Mouse (Mus musculus): ENCODE measurements around the gene Itprid2. TPM values are rescaled to one million over a fixed set of nuclear protein-coding genes. Genes with fewer than 3 reads are reported as not detected.

Gene Itprid2
- total and polyA plus RNA-seq, 3 experiments, result 9.0 to 21.5 TPM; not detected in 1

DNA sequence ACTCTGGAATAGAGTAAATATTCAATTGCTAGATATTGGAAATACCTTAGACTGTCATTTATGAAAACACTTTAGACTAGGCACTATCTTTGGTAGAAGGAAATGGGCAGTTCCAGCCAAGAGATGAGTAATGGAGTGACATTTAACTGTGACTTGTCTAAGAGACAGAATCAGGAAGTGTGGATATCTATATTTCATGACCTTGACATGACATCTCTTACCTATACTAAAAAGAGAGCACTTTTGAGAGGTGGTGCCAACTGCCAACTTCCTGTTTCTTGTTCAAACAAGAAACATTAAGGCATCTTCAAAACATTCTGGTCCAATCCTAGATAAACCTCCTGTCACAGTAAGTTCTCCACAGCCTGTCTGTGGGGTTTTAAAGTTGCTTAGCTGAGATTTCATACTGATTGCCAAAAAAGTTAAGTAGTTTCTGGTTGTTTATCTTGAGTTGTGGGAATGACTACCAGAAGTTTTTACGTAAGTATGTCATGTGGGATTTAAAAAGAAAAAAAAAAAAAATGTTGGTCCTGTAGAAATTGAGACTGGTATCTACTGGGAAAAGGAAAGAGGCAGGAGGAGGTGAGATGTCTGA, 42.6 kb downstream of the Itprid2 start (continued):
- 0 out of 2 replicates have a peak, but pooled peaks have one; percentile 37 for TF ChIP-seq HCFC1 (IDR thresholded peaks at IDR 0.05; ENCODE audit: low read depth, low read length)
- TF ChIP-seq GATA1 (IDR thresholded peaks at IDR 0.05; ENCODE audit: low read depth, low read length), result peak; percentile 48

DNA sequence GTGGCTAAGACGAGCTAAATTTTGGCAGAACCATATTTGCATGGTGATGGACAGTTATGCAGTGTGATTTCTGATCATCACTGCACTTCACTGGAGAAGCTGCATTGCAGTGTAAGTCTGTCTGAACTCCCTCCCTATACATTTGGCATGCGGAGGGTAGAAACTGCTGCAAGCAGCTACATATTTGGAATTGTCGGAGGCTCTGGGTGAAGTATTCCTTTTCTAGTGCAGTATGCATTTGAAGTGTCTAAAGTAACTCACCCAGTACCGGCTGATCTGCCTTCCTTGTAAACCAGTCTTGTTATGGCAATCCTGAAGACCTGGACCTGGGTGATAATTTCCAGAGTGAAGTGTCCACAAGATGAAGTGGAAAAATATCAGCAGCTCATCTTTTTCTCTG, 46.5 kb downstream of the Itprid2 start:
- Histone ChIP-seq H3K27me3 (ENCODE audit: control insufficient read depth in 1 of 2, insufficient read depth in 2 of 2, low read length in 2 of 2) (no peaks in the 10 kb centered on the region), H3K79me2 (ENCODE audit: control insufficient read depth, insufficient read depth, low read length, poor library complexity) (no peaks in the 10 kb centered on the region), H3K9ac (ENCODE audit: control insufficient read depth, low read depth, low read length, poor library complexity, severe bottlenecking) (no peak overlapping the region), H3K36me3 (ENCODE audit: control insufficient read depth in 1 of 2, insufficient read depth in 2 of 2, low read length in 2 of 2) (peaks cover 0 to 12% of the 10 kb centered on the region in 2 experiments; a peak in 2 of 4 replicates), H3K4me1 (ENCODE audit: control insufficient read depth in 1 of 2, insufficient read depth in 2 of 2, low read length in 2 of 2) (peaks cover 8% of the 10 kb centered on the region in 2 experiments), H3K4me3 (ENCODE audit: control insufficient read depth in 1 of 2, insufficient read depth in 1 of 2, low read depth in 2 of 2, low read length in 2 of 2) (no peak overlapping the region), H3K27ac (ENCODE audit: control insufficient read depth, low read depth, low read length) (no peak overlapping the region), H3K9me3 (replicated peaks; ENCODE audit: insufficient read depth, low read length) (no peaks in the 10 kb centered on the region)
- TF ChIP-seq SMC3 (IDR thresholded peaks at IDR 0.05; ENCODE audit: low read depth, low read length) (no peak), ZNF384 (IDR thresholded peaks at IDR 0.05; ENCODE audit: low read depth, low read length) (no peak), HCFC1 (IDR thresholded peaks at IDR 0.05; ENCODE audit: low read depth, low read length) (no peak), EP300 (IDR thresholded peaks at IDR 0.05; ENCODE audit: low read depth in 1 of 2, low read length in 2 of 2) (no peak), POLR2AphosphoS5 (IDR thresholded peaks at IDR 0.05; ENCODE audit: borderline replicate concordance, low read depth, low read length) (no peak), NELFE (IDR thresholded peaks at IDR 0.05; ENCODE audit: low read depth, low read length) (no peak), KAT2A (conservative IDR thresholded peaks at IDR 0.05; ENCODE audit: low read depth, low read length) (no peak), POLR2A (IDR thresholded peaks at IDR 0.05; ENCODE audit: control insufficient read depth in 1 of 2, insufficient read depth in 1 of 2, low read depth in 1 of 2, low read length in 2 of 2, poor library complexity in 1 of 2) (no peak), GABPA (IDR thresholded peaks at IDR 0.05; ENCODE audit: low read depth, low read length) (no peak), TBP (IDR thresholded peaks at IDR 0.05; ENCODE audit: low read depth, low read length) (no peak), JUND (IDR thresholded peaks at IDR 0.05; ENCODE audit: low read depth, low read length) (no peak), ETS1 (IDR thresholded peaks at IDR 0.05; ENCODE audit: low read depth, low read length) (no peak), ZMIZ1 (IDR thresholded peaks at IDR 0.05; ENCODE audit: low read depth, low read length) (no peak), MEF2A (IDR thresholded peaks at IDR 0.05; ENCODE audit: extremely low read depth, insufficient replicate concordance, low read depth, low read length, poor library complexity, severe bottlenecking) (no peak), POLR2AphosphoS2 (IDR thresholded peaks at IDR 0.05; ENCODE audit: low read length) (no peak), BHLHE40 (IDR thresholded peaks at IDR 0.05; ENCODE audit: borderline replicate concordance, low read depth, low read length) (no peak), MYC (IDR thresholded peaks at IDR 0.05; ENCODE audit: low read depth, low read length) (no peak)
- no peak for DNase-seq (ENCODE audit: low read depth, low spot score)

DNA sequence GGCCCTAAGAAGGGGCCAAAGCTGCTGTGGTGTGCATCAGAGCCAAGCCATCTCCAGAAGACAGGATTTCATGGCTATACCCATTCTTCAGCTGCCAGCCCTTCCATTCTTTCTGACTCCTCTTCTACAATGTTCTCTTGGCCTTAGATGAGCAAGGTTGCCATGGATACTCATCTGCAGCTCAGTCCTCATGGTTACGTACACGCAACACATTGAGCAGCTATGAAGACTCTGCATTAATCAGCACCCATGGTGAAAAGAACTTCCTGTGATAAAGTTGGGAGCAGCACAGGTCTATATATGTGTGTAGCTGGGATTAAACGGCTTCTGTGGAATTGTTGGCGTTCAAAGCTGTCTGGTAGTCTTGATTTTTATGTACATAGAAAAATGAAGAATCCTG, 48.1 kb downstream of the Itprid2 start:
- no peaks in the 10 kb centered on the region for H3K79me2 ChIP-seq (ENCODE audit: control insufficient read depth, insufficient read depth, low read length, poor library complexity)
- no peaks in the 10 kb centered on the region for H3K9me3 ChIP-seq (replicated peaks; ENCODE audit: insufficient read depth, low read length)
- TF ChIP-seq HCFC1 (IDR thresholded peaks at IDR 0.05; ENCODE audit: low read depth, low read length) (no peak), CHD1 (IDR thresholded peaks at IDR 0.05; ENCODE audit: low read depth, low read length) (no peak), ZKSCAN1 (IDR thresholded peaks at IDR 0.05; ENCODE audit: low read depth, low read length) (no peak), CTCF (IDR thresholded peaks at IDR 0.05 in 2 of 3, conservative IDR thresholded peaks at IDR 0.05 in 1 of 3; ENCODE audit: control insufficient read depth in 1 of 3, insufficient read depth in 1 of 3, low read depth in 2 of 3, low read length in 3 of 3, poor library complexity in 1 of 3, severe bottlenecking in 1 of 3) (no peak), MXI1 (IDR thresholded peaks at IDR 0.05; ENCODE audit: low read depth, low read length) (no peak), SIN3A (IDR thresholded peaks at IDR 0.05; ENCODE audit: low read length) (no peak), SMC3 (IDR thresholded peaks at IDR 0.05; ENCODE audit: low read depth, low read length) (no peak), BHLHE40 (IDR thresholded peaks at IDR 0.05; ENCODE audit: borderline replicate concordance, low read depth, low read length) (no peak), NELFE (IDR thresholded peaks at IDR 0.05; ENCODE audit: low read depth, low read length) (no peak)
- no peak overlapping the region for H3K27ac ChIP-seq (ENCODE audit: control insufficient read depth, low read depth, low read length)
- H3K9ac ChIP-seq (ENCODE audit: control insufficient read depth, low read depth, low read length, poor library complexity, severe bottlenecking), result no peak overlapping the region
- H3K36me3 ChIP-seq (ENCODE audit: control insufficient read depth in 1 of 2, insufficient read depth in 2 of 2, low read length in 2 of 2), result no peaks in the 10 kb centered on the region
- H3K4me3 ChIP-seq (ENCODE audit: control insufficient read depth in 1 of 2, insufficient read depth in 1 of 2, low read depth in 2 of 2, low read length in 2 of 2), result no peak overlapping the region
- peaks cover 2% of the 10 kb centered on the region in 2 experiments; a peak in 1 of 4 replicates for H3K4me1 ChIP-seq (ENCODE audit: control insufficient read depth in 1 of 2, insufficient read depth in 2 of 2, low read length in 2 of 2)
- DNase-seq (ENCODE audit: low read depth, low spot score), result no peak
- H3K27me3 ChIP-seq (ENCODE audit: control insufficient read depth in 1 of 2, insufficient read depth in 2 of 2, low read length in 2 of 2), result no peaks in the 10 kb centered on the region
